Mouse (Mus musculus): ENCODE measurements around the gene Bpifb2. TPM values are rescaled to one million over a fixed set of nuclear protein-coding genes. Genes with fewer than 3 reads are reported as not detected.
A peak's percentile ranks its signal among the peaks of the same experiment; 100 is the strongest.

The Bpifb2 gene
- total and polyA plus RNA-seq, 3 experiments: not detected

DNA sequence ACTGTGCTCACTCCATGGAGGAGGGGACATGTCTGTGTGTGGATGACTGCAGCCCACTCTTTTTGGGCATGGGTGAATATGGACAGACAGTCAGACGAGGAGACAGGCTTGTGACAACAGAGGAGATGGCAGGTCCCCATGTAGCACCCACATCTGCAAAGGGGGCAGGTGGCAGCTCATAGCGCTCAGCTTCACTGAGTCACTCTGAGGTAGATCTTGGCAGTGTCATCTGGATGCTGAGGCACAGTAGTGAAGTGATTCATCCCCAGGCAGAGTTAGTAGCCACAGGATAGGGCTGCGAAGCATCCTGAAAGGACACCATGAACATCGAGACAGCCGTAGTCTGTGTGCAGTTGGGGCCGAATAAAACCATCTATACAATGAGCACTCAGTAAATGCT is 46.4 kb downstream of the Bpifb2 start:
- no peaks in the 10 kb centered on the region for H3K27me3 ChIP-seq (ENCODE audit: control insufficient read depth in 1 of 2, insufficient read depth in 2 of 2, low read length in 2 of 2)

GRCm38 (mm10) chr2:153929871-153930413 is 55.1 kb downstream of the Bpifb2 start:
- Histone ChIP-seq H3K27me3 (ENCODE audit: control insufficient read depth in 1 of 2, insufficient read depth in 2 of 2, low read length in 2 of 2) (no peaks in the 10 kb centered on the region), H3K4me1 (ENCODE audit: control insufficient read depth in 1 of 2, insufficient read depth in 2 of 2, low read length in 2 of 2) (no peaks in the 10 kb centered on the region), H3K79me2 (ENCODE audit: control insufficient read depth, insufficient read depth, low read length, poor library complexity) (no peaks in the 10 kb centered on the region), H3K9ac (ENCODE audit: control insufficient read depth, low read depth, low read length, poor library complexity, severe bottlenecking) (no peak overlapping the region), H3K36me3 (ENCODE audit: control insufficient read depth in 1 of 2, insufficient read depth in 2 of 2, low read length in 2 of 2) (no peaks in the 10 kb centered on the region), H3K9me3 (replicated peaks; ENCODE audit: insufficient read depth, low read length) (no peaks in the 10 kb centered on the region), H3K4me3 (ENCODE audit: control insufficient read depth in 1 of 2, insufficient read depth in 1 of 2, low read depth in 2 of 2, low read length in 2 of 2) (no peak overlapping the region), H3K27ac (ENCODE audit: control insufficient read depth, low read depth, low read length) (no peak overlapping the region)
- peak; percentile 23 for DNase-seq (ENCODE audit: low read depth, low spot score)
- TF ChIP-seq CTCF (IDR thresholded peaks at IDR 0.05 in 2 of 3, conservative IDR thresholded peaks at IDR 0.05 in 1 of 3; ENCODE audit: control insufficient read depth in 1 of 3, insufficient read depth in 1 of 3, low read depth in 2 of 3, low read length in 3 of 3, poor library complexity in 1 of 3, severe bottlenecking in 1 of 3) (peak; percentile 65 to 82 (median 80)), SMC3 (IDR thresholded peaks at IDR 0.05; ENCODE audit: low read depth, low read length) (peak; percentile 79), EP300 (IDR thresholded peaks at IDR 0.05; ENCODE audit: low read depth in 1 of 2, low read length in 2 of 2) (no peak), ZC3H11A (IDR thresholded peaks at IDR 0.05; ENCODE audit: low read depth, low read length) (peak; percentile 38; the same call in 1 of the 2 replicates), BHLHE40 (IDR thresholded peaks at IDR 0.05; ENCODE audit: borderline replicate concordance, low read depth, low read length) (no peak), USF1 (IDR thresholded peaks at IDR 0.05; ENCODE audit: low read depth, low read length) (no peak), RAD21 (IDR thresholded peaks at IDR 0.05; ENCODE audit: low read depth, low read length) (peak; percentile 42)

More for the DNA sequence above, 46.4 kb downstream of the Bpifb2 start:
- DNase-seq (ENCODE audit: low read depth, low spot score): no peak
- Histone ChIP-seq H3K27ac (ENCODE audit: control insufficient read depth, low read depth, low read length) (no peak overlapping the region), H3K9ac (ENCODE audit: control insufficient read depth, low read depth, low read length, poor library complexity, severe bottlenecking) (no peak overlapping the region), H3K36me3 (ENCODE audit: control insufficient read depth in 1 of 2, insufficient read depth in 2 of 2, low read length in 2 of 2) (no peaks in the 10 kb centered on the region), H3K4me1 (ENCODE audit: control insufficient read depth in 1 of 2, insufficient read depth in 2 of 2, low read length in 2 of 2) (no peaks in the 10 kb centered on the region), H3K79me2 (ENCODE audit: control insufficient read depth, insufficient read depth, low read length, poor library complexity) (no peaks in the 10 kb centered on the region), H3K4me3 (ENCODE audit: control insufficient read depth in 1 of 2, insufficient read depth in 1 of 2, low read depth in 2 of 2, low read length in 2 of 2) (no peak overlapping the region), H3K9me3 (replicated peaks; ENCODE audit: insufficient read depth, low read length) (no peaks in the 10 kb centered on the region)
- no peak for TF ChIP-seq KAT2A (conservative IDR thresholded peaks at IDR 0.05; ENCODE audit: low read depth, low read length)
- no peak for TF ChIP-seq ELF1 (IDR thresholded peaks at IDR 0.05; ENCODE audit: low read depth, low read length)
- TF ChIP-seq NRF1 (IDR thresholded peaks at IDR 0.05; ENCODE audit: insufficient read depth, low read depth, low read length, poor library complexity, severe bottlenecking): no peak
- TF ChIP-seq MAFK (IDR thresholded peaks at IDR 0.05; ENCODE audit: borderline replicate concordance, low read depth, low read length): no peak
- TF ChIP-seq GATA1 (IDR thresholded peaks at IDR 0.05; ENCODE audit: low read depth, low read length): no peak
- no peak for TF ChIP-seq SIN3A (IDR thresholded peaks at IDR 0.05; ENCODE audit: low read length)
- TF ChIP-seq TBP (IDR thresholded peaks at IDR 0.05; ENCODE audit: low read depth, low read length): no peak
- TF ChIP-seq USF1 (IDR thresholded peaks at IDR 0.05; ENCODE audit: low read depth, low read length): no peak

GRCm38 (mm10) chr2:153931125-153931524 is 56.3 kb downstream of the Bpifb2 start:
- H3K4me1 ChIP-seq (ENCODE audit: control insufficient read depth in 1 of 2, insufficient read depth in 2 of 2, low read length in 2 of 2): no peaks in the 10 kb centered on the region
- no peak overlapping the region for H3K27ac ChIP-seq (ENCODE audit: control insufficient read depth, low read depth, low read length)
- no peak overlapping the region for H3K4me3 ChIP-seq (ENCODE audit: control insufficient read depth in 1 of 2, insufficient read depth in 1 of 2, low read depth in 2 of 2, low read length in 2 of 2)
- no peak overlapping the region for H3K9ac ChIP-seq (ENCODE audit: control insufficient read depth, low read depth, low read length, poor library complexity, severe bottlenecking)
- no peaks in the 10 kb centered on the region for H3K79me2 ChIP-seq (ENCODE audit: control insufficient read depth, insufficient read depth, low read length, poor library complexity)
- no peaks in the 10 kb centered on the region for H3K36me3 ChIP-seq (ENCODE audit: control insufficient read depth in 1 of 2, insufficient read depth in 2 of 2, low read length in 2 of 2)
- H3K27me3 ChIP-seq (ENCODE audit: control insufficient read depth in 1 of 2, insufficient read depth in 2 of 2, low read length in 2 of 2): no peaks in the 10 kb centered on the region
- H3K9me3 ChIP-seq (replicated peaks; ENCODE audit: insufficient read depth, low read length): no peaks in the 10 kb centered on the region
- DNase-seq (ENCODE audit: low read depth, low spot score): no peak
- no peak for TF ChIP-seq USF1 (IDR thresholded peaks at IDR 0.05; ENCODE audit: low read depth, low read length)
- TF ChIP-seq RCOR1 (IDR thresholded peaks at IDR 0.05; ENCODE audit: low read depth, low read length): no peak
- no peak for TF ChIP-seq MYB (IDR thresholded peaks at IDR 0.05; ENCODE audit: low read depth, low read length)
- TF ChIP-seq TBP (IDR thresholded peaks at IDR 0.05; ENCODE audit: low read depth, low read length): no peak
- no peak for TF ChIP-seq TAL1 (IDR thresholded peaks at IDR 0.05; ENCODE audit: low read length)
- no peak for TF ChIP-seq TCF12 (IDR thresholded peaks at IDR 0.05; ENCODE audit: low read depth, low read length)
- no peak for TF ChIP-seq RAD21 (IDR thresholded peaks at IDR 0.05; ENCODE audit: low read depth, low read length)
- no peak for TF ChIP-seq GABPA (IDR thresholded peaks at IDR 0.05; ENCODE audit: low read depth, low read length)
- TF ChIP-seq ETS1 (IDR thresholded peaks at IDR 0.05; ENCODE audit: low read depth, low read length): no peak
- no peak for TF ChIP-seq GATA1 (IDR thresholded peaks at IDR 0.05; ENCODE audit: low read depth, low read length)
- no peak for TF ChIP-seq CHD1 (IDR thresholded peaks at IDR 0.05; ENCODE audit: low read depth, low read length)
- no peak for TF ChIP-seq ELF1 (IDR thresholded peaks at IDR 0.05; ENCODE audit: low read depth, low read length)
- no peak for TF ChIP-seq JUND (IDR thresholded peaks at IDR 0.05; ENCODE audit: low read depth, low read length)
- TF ChIP-seq EP300 (IDR thresholded peaks at IDR 0.05; ENCODE audit: low read depth in 1 of 2, low read length in 2 of 2): no peak
- TF ChIP-seq KAT2A (conservative IDR thresholded peaks at IDR 0.05; ENCODE audit: low read depth, low read length): no peak
- no peak for TF ChIP-seq ZC3H11A (IDR thresholded peaks at IDR 0.05; ENCODE audit: low read depth, low read length)
- TF ChIP-seq HCFC1 (IDR thresholded peaks at IDR 0.05; ENCODE audit: low read depth, low read length): no peak
- no peak for TF ChIP-seq UBTF (IDR thresholded peaks at IDR 0.05; ENCODE audit: borderline replicate concordance, insufficient read depth, low read depth, low read length)
